Mouse (Mus musculus) olfactory bulb, adult 2 months (tissue): Measurements from ENCODE around the gene Cln5. TPM values are rescaled to one million over a fixed set of nuclear protein-coding genes. Genes with fewer than 3 reads are reported as not detected.
A peak's percentile ranks its signal among the peaks of the same experiment; 100 is the strongest.

Experiments used
- H3K27ac ChIP-seq: fragments of 200-500 bp; 2 replicates; pipeline ENCODE4 v1.5.1; 2012; ENCODE audit warnings: low read depth, low read length; ENCODE audit not compliant: insufficient read depth
- H3K4me1 ChIP-seq: fragments of 200-500 bp; 2 replicates; pipeline ENCODE4 v1.6.1; 2012; ENCODE audit warnings: low read length; ENCODE audit not compliant: control insufficient read depth, insufficient read depth
- H3K4me3 ChIP-seq: fragments of 200-500 bp; 2 replicates; pipeline ENCODE4 v1.5.1; 2012; ENCODE audit warnings: mild to moderate bottlenecking, low read depth, low read length, moderate library complexity; ENCODE audit not compliant: insufficient read depth
- CTCF ChIP-seq: fragments of 200-500 bp; IDR thresholded peaks from 2 replicates; pipeline ENCODE4 v1.5.1; 2012; ENCODE audit warnings: low read depth, mild to moderate bottlenecking, low read length, moderate library complexity; ENCODE audit not compliant: insufficient read depth
- POLR2A ChIP-seq: fragments of 200-500 bp; IDR thresholded peaks from 2 replicates; pipeline ENCODE4 v1.6.1; 2012; ENCODE audit warnings: mild to moderate bottlenecking, low read depth, low read length, moderate library complexity; ENCODE audit not compliant: insufficient read depth
- WGBS: fragments of 180-500 bp; shearing (Covaris S2); methylation state at CpG from one replicate; pipeline ENCODE4 v1.1.7; 2018; 5-methylcytosine and 5-hydroxymethylcytosine counted together
- polyA plus RNA-seq: library from polyadenylated mRNA; stranded (reverse); fragments of >200 nt; gene quantifications from 2 replicates; pipeline ENCODE4 v1.2.4, GENCODE M21; 2012; ENCODE audit warnings: low replicate concordance; ENCODE audit not compliant: missing spikeins, insufficient read depth, insufficient read length

The Cln5 gene
- polyA plus RNA-seq, 1 experiment: not detected

- no peak overlapping the region for H3K4me3 ChIP-seq
- WGBS: 80% methylated on average over 4 of the region's 4 CpGs
- TF ChIP-seq CTCF: no peak
- TF ChIP-seq POLR2A: no peak
- no peak overlapping the region for H3K27ac ChIP-seq
- H3K4me1 ChIP-seq: peaks cover 5% of the 10 kb centered on the region
Measured at GRCm38 (mm10) chr14:103093670-103094069, 23.7 kb downstream of the Cln5 start.

GRCm38 (mm10) chr14:103095036-103095435 lies 25.0 kb downstream of the Cln5 start:
- TF ChIP-seq CTCF: no peak
- no peak for TF ChIP-seq POLR2A

GRCm38 (mm10) chr14:103095826-103096225 lies 25.8 kb downstream of the Cln5 start:
- H3K4me3 ChIP-seq: no peak overlapping the region
- TF ChIP-seq POLR2A (no peak), CTCF (no peak)
- H3K4me1 ChIP-seq: peaks cover 5% of the 10 kb centered on the region
- H3K27ac ChIP-seq: no peak overlapping the region
- WGBS: 92% methylated on average over 8 of the region's 8 CpGs

More at GRCm38 (mm10) chr14:103095036-103095435, 25.0 kb downstream of the Cln5 start:
- 90% methylated on average over 8 of the region's 8 CpGs for WGBS
- Histone ChIP-seq H3K4me1 (peaks cover 5% of the 10 kb centered on the region), H3K27ac (no peak overlapping the region), H3K4me3 (no peak overlapping the region)

- TF ChIP-seq CTCF: no peak
- no peak for TF ChIP-seq POLR2A
- no peak overlapping the region for H3K4me3 ChIP-seq
- WGBS: 60% methylated on average over 6 of the region's 6 CpGs
- H3K27ac ChIP-seq: no peak overlapping the region
- peaks cover 5% of the 10 kb centered on the region for H3K4me1 ChIP-seq
Measured at GRCm38 (mm10) chr14:103096621-103097020, 26.6 kb downstream of the Cln5 start.

GRCm38 (mm10) chr14:103098213-103098586 lies 28.2 kb downstream of the Cln5 start:
- no peak for TF ChIP-seq CTCF
- TF ChIP-seq POLR2A: no peak
- 2% methylated on average over 2 of the region's 2 CpGs for WGBS

GRCm38 (mm10) chr14:103098587-103099235 lies 28.7 kb downstream of the Cln5 start:
- 2% methylated on average over 86 of the region's 86 CpGs for WGBS
- Histone ChIP-seq H3K4me1 (peaks cover 5% of the 10 kb centered on the region), H3K4me3 (peak overlapping the region; percentile 90), H3K27ac (peak overlapping the region; percentile 94)
- TF ChIP-seq CTCF (no peak), POLR2A (peak; percentile 63)

More at GRCm38 (mm10) chr14:103098213-103098586, 28.2 kb downstream of the Cln5 start:
- Histone ChIP-seq H3K4me3 (peak overlapping the region; percentile 90), H3K4me1 (peaks cover 5% of the 10 kb centered on the region), H3K27ac (no peak overlapping the region)

GRCm38 (mm10) chr14:103099238-103099933 lies 29.4 kb downstream of the Cln5 start, which contains the start of gene Fbxl3:
Gene Fbxl3, minus strand, starts transcription at chr14:103099566.
- Histone ChIP-seq H3K27ac (peak within 1 kb of the TSS; percentile 94), H3K4me3 (peak within 1 kb of the TSS; percentile 90), H3K4me1 (peaks cover 5% of the 10 kb centered on the region)
- under 1% methylated on average over 88 of the region's 88 CpGs for WGBS
- peak; percentile 68; the same call in 1 of the 2 replicates for TF ChIP-seq POLR2A
- TF ChIP-seq CTCF: no peak

GRCm38 (mm10) chr14:103100296-103100695 lies 30.3 kb downstream of the Cln5 start:
- Histone ChIP-seq H3K27ac (no peak overlapping the region), H3K4me3 (no peak overlapping the region)
- TF ChIP-seq CTCF: no peak
- TF ChIP-seq POLR2A: no peak

GRCm38 (mm10) chr14:103101171-103101570 lies 31.2 kb downstream of the Cln5 start:
- no peak for TF ChIP-seq CTCF
- no peak overlapping the region for H3K27ac ChIP-seq
- 90% methylated on average over 3 of the region's 3 CpGs for WGBS

More at GRCm38 (mm10) chr14:103100296-103100695, 30.3 kb downstream of the Cln5 start:
- 81% methylated on average over 13 of the region's 13 CpGs for WGBS
- peaks cover 3% of the 10 kb centered on the region for H3K4me1 ChIP-seq

More at GRCm38 (mm10) chr14:103101171-103101570, 31.2 kb downstream of the Cln5 start:
- Histone ChIP-seq H3K4me3 (no peak overlapping the region), H3K4me1 (peaks cover 2% of the 10 kb centered on the region; the same call in 1 of the 2 replicates)
